Mouse (Mus musculus) stomach, postnatal 0 days (tissue): ENCODE data around the gene Elovl6.

ENCODE experiments used
- CTCF ChIP-seq: IDR thresholded peaks from 2 replicates; pipeline ENCODE4 v1.5.1; 2016; ENCODE audit warnings: antibody characterized with exemption, low read depth, mild to moderate bottlenecking, moderate library complexity
- EP300 ChIP-seq: optimal IDR thresholded peaks from 2 replicates; pipeline ENCODE3; 2016; ENCODE audit warnings: antibody characterized with exemption

- TF ChIP-seq CTCF (no peak), EP300 (no peak)
These were observed 61.6 kb downstream of the Elovl6 start for GRCm38 (mm10) chr3:129593735-129594134.
